Mouse (Mus musculus): ENCODE measurements around the gene Khdrbs1. TPM values are rescaled to one million over a fixed set of nuclear protein-coding genes. Genes with fewer than 3 reads are reported as not detected.

The Khdrbs1 gene
- polyA plus RNA-seq, 1 experiment = 61.6 TPM

GRCm38 (mm10) chr4:129700216-129700615 is 41.9 kb downstream of the Khdrbs1 start:
- no peak overlapping the region for H3K4me3 ChIP-seq (ENCODE audit: insufficient read depth, poor library complexity, severe bottlenecking)
- no peak for TF ChIP-seq CTCF (IDR thresholded peaks at IDR 0.05; ENCODE audit: control insufficient read depth, insufficient read depth, insufficient read length)
- no peak for TF ChIP-seq MYOG (IDR thresholded peaks at IDR 0.05; ENCODE audit: control insufficient read depth, extremely low read depth, insufficient read length)
- no peaks in the 10 kb centered on the region for H3K27me3 ChIP-seq (ENCODE audit: control insufficient read depth, insufficient read depth, insufficient read length)
- peaks cover 18% of the 10 kb centered on the region for H3K36me3 ChIP-seq (ENCODE audit: control insufficient read depth, insufficient read depth)
- peaks cover 3% of the 10 kb centered on the region for H3K79me3 ChIP-seq (ENCODE audit: low read depth)
- H3K79me2 ChIP-seq (ENCODE audit: control insufficient read depth, insufficient read depth) = peaks cover 11% of the 10 kb centered on the region
- no peak overlapping the region for H3ac ChIP-seq (ENCODE audit: control insufficient read depth, insufficient read length, low read depth)

DNA sequence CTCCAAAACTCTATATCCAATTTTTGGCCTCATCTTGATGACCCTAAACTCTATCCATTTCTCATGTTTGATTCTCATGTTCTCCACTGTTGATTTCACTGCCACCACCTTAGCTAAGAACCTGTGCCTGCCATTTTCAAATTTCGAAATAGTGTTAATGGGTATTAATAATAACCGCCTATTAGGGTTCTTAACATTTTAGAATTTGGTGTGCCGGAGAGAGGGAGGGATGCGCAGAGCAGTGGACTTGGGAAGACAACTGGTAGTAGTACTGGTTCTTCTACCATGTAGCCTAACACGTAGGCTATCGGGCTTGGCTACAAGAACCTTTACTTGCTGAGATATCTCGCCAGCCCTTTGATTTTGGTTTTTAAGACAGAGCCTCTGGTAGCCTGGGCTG is 44.9 kb downstream of the Khdrbs1 start:
- Histone ChIP-seq H3K36me3 (ENCODE audit: control insufficient read depth, insufficient read depth) (peaks cover 9% of the 10 kb centered on the region), H3K4me3 (ENCODE audit: insufficient read depth, poor library complexity, severe bottlenecking) (peak overlapping the region; percentile 57), H3K27me3 (ENCODE audit: control insufficient read depth, insufficient read depth, insufficient read length) (no peaks in the 10 kb centered on the region), H3K79me2 (ENCODE audit: control insufficient read depth, insufficient read depth) (peaks cover 17% of the 10 kb centered on the region), H3ac (ENCODE audit: control insufficient read depth, insufficient read length, low read depth) (no peak overlapping the region), H3K79me3 (ENCODE audit: low read depth) (peaks cover 3% of the 10 kb centered on the region)
- no peak for TF ChIP-seq MAX (IDR thresholded peaks at IDR 0.05)
- TF ChIP-seq MYOG (IDR thresholded peaks at IDR 0.05; ENCODE audit: control insufficient read depth, extremely low read depth, insufficient read length) = no peak
- no peak for TF ChIP-seq CEBPB (IDR thresholded peaks at IDR 0.05; ENCODE audit: low read depth)
- TF ChIP-seq CTCF (IDR thresholded peaks at IDR 0.05; ENCODE audit: control insufficient read depth, insufficient read depth, insufficient read length) = no peak
- no peak for TF ChIP-seq MYOD1 (IDR thresholded peaks at IDR 0.05; ENCODE audit: control insufficient read depth, insufficient read length, low read depth)
- no peak for TF ChIP-seq USF1 (IDR thresholded peaks at IDR 0.05; ENCODE audit: low read depth)
- no peak for TF ChIP-seq FOSL1 (IDR thresholded peaks at IDR 0.05; ENCODE audit: insufficient read depth, low read length, poor library complexity, severe bottlenecking)

GRCm38 (mm10) chr4:129696158-129696985 is 45.7 kb downstream of the Khdrbs1 start, which contains the start of gene Tmem39b:
Gene Tmem39b (minus strand): TSS chr4:129696838.
- H3ac ChIP-seq (ENCODE audit: control insufficient read depth, insufficient read length, low read depth) = peak within 1 kb of the TSS; percentile 94
- H3K79me3 ChIP-seq (ENCODE audit: low read depth) = peaks cover 3% of the 10 kb centered on the region
- H3K36me3 ChIP-seq (ENCODE audit: control insufficient read depth, insufficient read depth) = peaks cover 10% of the 10 kb centered on the region
- peaks cover 17% of the 10 kb centered on the region for H3K79me2 ChIP-seq (ENCODE audit: control insufficient read depth, insufficient read depth)
- peak within 1 kb of the TSS; percentile 57 for H3K4me3 ChIP-seq (ENCODE audit: insufficient read depth, poor library complexity, severe bottlenecking)
- no peak for TF ChIP-seq FOSL1 (IDR thresholded peaks at IDR 0.05; ENCODE audit: insufficient read depth, low read length, poor library complexity, severe bottlenecking)
- no peak for TF ChIP-seq MYOD1 (IDR thresholded peaks at IDR 0.05; ENCODE audit: control insufficient read depth, insufficient read length, low read depth)
- TF ChIP-seq USF1 (IDR thresholded peaks at IDR 0.05; ENCODE audit: low read depth) = no peak
- TF ChIP-seq MYOG (IDR thresholded peaks at IDR 0.05; ENCODE audit: control insufficient read depth, extremely low read depth, insufficient read length) = no peak
- no peak for TF ChIP-seq MAX (IDR thresholded peaks at IDR 0.05)
- TF ChIP-seq CEBPB (IDR thresholded peaks at IDR 0.05; ENCODE audit: low read depth) = no peak
- no peak for TF ChIP-seq CTCF (IDR thresholded peaks at IDR 0.05; ENCODE audit: control insufficient read depth, insufficient read depth, insufficient read length)
- H3K27me3 ChIP-seq (ENCODE audit: control insufficient read depth, insufficient read depth, insufficient read length) = no peaks in the 10 kb centered on the region

- Histone ChIP-seq H3K4me3 (ENCODE audit: insufficient read depth, poor library complexity, severe bottlenecking) (peak overlapping the region; percentile 57), H3K79me3 (ENCODE audit: low read depth) (peaks cover 3% of the 10 kb centered on the region), H3ac (ENCODE audit: control insufficient read depth, insufficient read length, low read depth) (peak overlapping the region; percentile 14), H3K79me2 (ENCODE audit: control insufficient read depth, insufficient read depth) (peaks cover 17% of the 10 kb centered on the region), H3K27me3 (ENCODE audit: control insufficient read depth, insufficient read depth, insufficient read length) (no peaks in the 10 kb centered on the region), H3K36me3 (ENCODE audit: control insufficient read depth, insufficient read depth) (peaks cover 10% of the 10 kb centered on the region)
- TF ChIP-seq MAX (IDR thresholded peaks at IDR 0.05) (no peak), CEBPB (IDR thresholded peaks at IDR 0.05; ENCODE audit: low read depth) (no peak), USF1 (IDR thresholded peaks at IDR 0.05; ENCODE audit: low read depth) (no peak), CTCF (IDR thresholded peaks at IDR 0.05; ENCODE audit: control insufficient read depth, insufficient read depth, insufficient read length) (no peak), MYOD1 (IDR thresholded peaks at IDR 0.05; ENCODE audit: control insufficient read depth, insufficient read length, low read depth) (no peak), MYOG (IDR thresholded peaks at IDR 0.05; ENCODE audit: control insufficient read depth, extremely low read depth, insufficient read length) (no peak), FOSL1 (IDR thresholded peaks at IDR 0.05; ENCODE audit: insufficient read depth, low read length, poor library complexity, severe bottlenecking) (no peak)
Observed at GRCm38 (mm10) chr4:129695815-129696157, 46.3 kb downstream of the Khdrbs1 start.

DNA sequence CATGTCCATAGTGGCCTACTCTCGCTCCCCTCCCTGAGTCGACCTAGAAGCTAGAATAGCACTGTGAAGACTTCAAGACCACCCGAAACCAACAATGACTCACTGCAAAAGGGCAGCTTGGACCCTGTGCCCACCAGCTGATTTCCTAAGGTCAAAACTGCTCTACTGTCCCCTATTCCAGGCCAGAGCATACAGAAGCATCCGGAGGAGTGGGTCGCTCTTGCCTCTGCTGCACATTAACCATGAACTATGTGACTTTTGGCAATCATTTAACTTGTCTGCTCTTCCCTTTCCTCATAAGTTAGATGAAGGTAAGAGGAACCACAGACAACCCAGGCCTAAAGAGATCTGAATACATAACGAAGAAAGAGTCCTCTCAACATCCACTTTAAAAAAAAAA is 57.6 kb downstream of the Khdrbs1 start:
- H3K27me3 ChIP-seq (ENCODE audit: control insufficient read depth, insufficient read depth, insufficient read length) = no peaks in the 10 kb centered on the region
- no peak overlapping the region for H3ac ChIP-seq (ENCODE audit: control insufficient read depth, insufficient read length, low read depth)
- TF ChIP-seq MYOD1 (IDR thresholded peaks at IDR 0.05; ENCODE audit: control insufficient read depth, insufficient read length, low read depth) (no peak), MYOG (IDR thresholded peaks at IDR 0.05; ENCODE audit: control insufficient read depth, extremely low read depth, insufficient read length) (no peak), FOSL1 (IDR thresholded peaks at IDR 0.05; ENCODE audit: insufficient read depth, low read length, poor library complexity, severe bottlenecking) (no peak), USF1 (IDR thresholded peaks at IDR 0.05; ENCODE audit: low read depth) (no peak), CTCF (IDR thresholded peaks at IDR 0.05; ENCODE audit: control insufficient read depth, insufficient read depth, insufficient read length) (no peak), MAX (IDR thresholded peaks at IDR 0.05) (no peak), CEBPB (IDR thresholded peaks at IDR 0.05; ENCODE audit: low read depth) (no peak)
- no peaks in the 10 kb centered on the region for H3K79me2 ChIP-seq (ENCODE audit: control insufficient read depth, insufficient read depth)
- no peaks in the 10 kb centered on the region for H3K79me3 ChIP-seq (ENCODE audit: low read depth)
- peaks cover 36% of the 10 kb centered on the region for H3K36me3 ChIP-seq (ENCODE audit: control insufficient read depth, insufficient read depth)
- no peak overlapping the region for H3K4me3 ChIP-seq (ENCODE audit: insufficient read depth, poor library complexity, severe bottlenecking)

Measured in C2C12 (cell line).